Mouse (Mus musculus) lung, postnatal 0 days (tissue): ENCODE measurements around the gene Ttbk1.

ENCODE experiments used
- CTCF ChIP-seq: IDR thresholded peaks from 2 replicates; pipeline ENCODE4 v1.5.1; 2016; ENCODE audit warnings: antibody characterized with exemption, mild to moderate bottlenecking
- EP300 ChIP-seq: IDR thresholded peaks from 2 replicates; pipeline ENCODE4 v1.6.1; 2016; ENCODE audit warnings: antibody characterized with exemption, mild to moderate bottlenecking, control low read depth

DNA sequence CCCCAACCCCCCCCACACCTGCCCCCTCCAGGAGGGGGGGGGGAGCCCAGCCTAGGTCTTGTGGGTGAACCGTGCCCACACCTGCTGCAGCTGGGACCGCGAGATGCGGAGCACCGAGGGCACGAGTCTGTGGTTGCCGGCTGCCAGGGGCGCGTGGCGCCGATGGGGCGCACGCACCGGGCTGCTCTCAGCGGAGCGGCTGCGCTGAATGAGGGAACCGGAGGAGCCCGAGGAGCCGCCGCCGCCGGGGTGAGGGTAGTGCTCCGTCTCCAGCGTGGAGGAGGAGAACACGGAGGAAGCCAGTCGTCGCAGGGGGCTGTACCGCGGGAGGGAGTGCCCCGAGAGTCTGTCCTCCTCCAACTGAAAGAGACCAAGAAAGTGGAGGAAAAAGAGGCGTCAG lies 26.8 kb downstream of the Ttbk1 start:
- TF ChIP-seq CTCF (no peak), EP300 (no peak)
